Mouse (Mus musculus): Measurements from ENCODE around the gene Gm11077.
A peak's percentile ranks its signal among the peaks of the same experiment; 100 is the strongest.

Gene Gm11077

GRCm38 (mm10) chr6:140729272-140729671 is at the start of gene Gm11077:
Gene Gm11077, plus strand, starts transcription at chr6:140729284.
- DNase-seq, result no peak

DNA sequence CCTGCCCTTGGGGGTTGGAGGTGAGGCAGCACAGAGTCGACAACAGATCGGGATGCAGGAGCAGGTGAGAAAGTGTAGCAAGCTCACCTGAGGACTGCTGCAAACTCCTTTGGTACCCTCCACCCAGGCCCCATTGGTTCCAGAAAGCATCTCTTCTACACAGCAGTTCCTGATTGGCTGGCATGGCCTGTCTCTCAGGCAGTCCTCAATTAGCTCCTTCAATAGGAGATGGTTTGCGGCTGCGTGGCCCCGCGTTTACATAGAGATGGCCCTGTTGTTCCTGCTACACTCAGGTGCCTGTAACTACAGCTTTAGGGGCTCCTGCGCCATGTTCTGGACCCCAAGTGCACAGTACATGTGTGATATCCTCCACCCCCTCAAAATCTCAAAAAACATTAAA is 48.4 kb upstream of the Gm11077 start:
- no peak for DNase-seq

DNA sequence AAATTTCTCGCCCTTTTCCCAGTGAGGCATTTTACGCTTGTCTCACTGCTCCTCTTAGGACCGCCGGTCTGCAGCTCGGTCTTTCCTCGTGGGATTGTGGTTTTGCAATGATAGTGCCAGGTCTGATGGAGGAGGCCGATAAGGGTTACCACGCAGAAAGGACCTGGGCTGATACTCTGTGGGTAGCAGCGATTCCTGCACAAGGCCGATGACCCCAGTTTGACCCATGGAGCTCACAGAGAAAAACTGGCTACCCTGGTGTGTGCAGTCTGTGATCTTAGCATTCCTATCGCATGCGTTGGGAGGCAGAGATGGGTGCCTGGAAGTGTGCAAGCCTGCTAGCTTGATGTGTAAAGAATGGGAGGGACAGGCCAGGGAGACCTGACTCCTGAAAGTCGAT is 46.3 kb upstream of the Gm11077 start:
- no peak for DNase-seq

- no peak for DNase-seq
Observed at GRCm38 (mm10) chr6:140684403-140684802, 44.7 kb upstream of the Gm11077 start.

DNA sequence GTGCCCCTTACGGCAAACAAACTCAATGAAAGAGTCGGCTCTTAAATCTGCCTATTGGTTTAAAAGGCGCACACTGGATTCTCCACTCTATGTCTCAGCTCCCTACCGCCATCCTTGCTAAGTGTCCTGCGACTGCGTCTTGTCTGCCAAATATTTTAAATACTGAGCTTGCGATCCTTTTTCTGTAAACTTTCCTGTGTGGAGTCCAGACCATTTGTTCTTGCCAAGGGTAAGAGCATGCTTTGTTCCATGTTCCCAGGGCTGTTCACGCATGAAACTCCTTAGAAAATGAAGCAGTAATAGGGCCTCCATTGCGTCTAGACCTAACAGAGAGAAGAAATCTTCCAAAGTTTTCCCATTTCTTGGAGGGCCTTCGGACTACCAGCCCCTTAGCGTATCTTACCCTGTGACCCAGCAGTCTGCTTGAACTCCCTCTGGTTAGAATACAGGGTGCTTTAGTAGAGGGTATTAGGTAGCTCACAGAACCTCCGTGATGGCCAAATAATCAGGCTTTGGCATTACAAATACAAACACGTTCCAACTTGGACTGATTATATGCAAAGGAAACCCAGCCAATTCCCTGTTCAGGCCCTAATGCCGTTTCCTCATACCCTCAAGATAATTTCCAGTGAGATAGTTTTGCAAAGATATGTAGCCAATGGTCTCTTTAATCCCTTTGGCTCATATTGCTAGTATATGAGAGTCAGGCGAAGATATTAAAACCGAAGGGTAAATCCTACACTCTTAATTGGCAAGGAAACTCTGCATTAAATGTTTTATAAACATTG is 39.3 kb upstream of the Gm11077 start:
- DNase-seq, result peak; percentile 48

GRCm38 (mm10) chr6:140692160-140692559 is 36.9 kb upstream of the Gm11077 start:
- no peak for DNase-seq

GRCm38 (mm10) chr6:140696192-140696879 is 32.7 kb upstream of the Gm11077 start:
- no peak for DNase-seq

GRCm38 (mm10) chr6:140697994-140698393 is 31.1 kb upstream of the Gm11077 start:
- DNase-seq, result no peak

DNA sequence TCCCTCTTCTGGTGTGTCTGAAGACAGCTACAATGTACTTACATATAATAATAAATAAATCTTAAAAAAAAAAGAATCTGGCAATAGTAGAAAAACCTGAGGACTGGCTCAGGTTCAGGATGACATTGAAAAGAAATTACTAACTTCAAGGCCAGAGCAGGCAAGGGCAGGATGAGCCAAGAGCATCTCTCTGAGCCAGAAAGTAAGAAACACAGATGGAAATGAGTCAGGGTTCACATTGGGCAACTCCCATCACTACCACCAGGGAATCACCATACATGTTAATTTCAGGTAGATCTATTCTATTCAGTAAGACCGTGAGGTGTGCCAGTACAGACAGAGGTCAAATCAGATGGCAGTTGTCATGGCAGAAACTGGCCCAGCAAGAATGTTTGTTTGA is 30.5 kb upstream of the Gm11077 start:
- DNase-seq, result no peak

DNA sequence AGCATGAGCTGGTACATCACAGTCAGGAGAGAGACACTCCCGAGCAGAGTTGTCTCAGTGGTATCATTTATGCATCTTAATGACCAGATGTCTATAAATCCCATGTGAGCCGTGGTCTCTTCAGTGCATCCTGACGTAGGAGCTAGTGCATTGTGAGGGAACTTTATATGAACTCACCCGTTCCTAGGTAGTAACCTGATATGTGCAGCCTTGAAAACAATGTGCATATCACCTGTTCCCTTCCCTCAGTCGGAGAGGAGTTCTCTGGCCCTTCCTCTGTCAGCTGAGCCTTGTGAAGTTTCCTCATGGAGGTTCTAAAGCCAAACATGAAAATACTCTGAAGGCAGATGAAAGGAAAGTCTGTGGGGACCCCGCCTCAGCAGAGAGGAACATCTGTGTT is 27.8 kb upstream of the Gm11077 start:
- DNase-seq, result no peak

GRCm38 (mm10) chr6:140705132-140705531 is 24.0 kb upstream of the Gm11077 start:
- no peak for DNase-seq

- DNase-seq, result no peak
Observed at GRCm38 (mm10) chr6:140706056-140706455, 23.0 kb upstream of the Gm11077 start.

- DNase-seq, result no peak
Observed at GRCm38 (mm10) chr6:140708059-140708458, 21.0 kb upstream of the Gm11077 start.

DNA sequence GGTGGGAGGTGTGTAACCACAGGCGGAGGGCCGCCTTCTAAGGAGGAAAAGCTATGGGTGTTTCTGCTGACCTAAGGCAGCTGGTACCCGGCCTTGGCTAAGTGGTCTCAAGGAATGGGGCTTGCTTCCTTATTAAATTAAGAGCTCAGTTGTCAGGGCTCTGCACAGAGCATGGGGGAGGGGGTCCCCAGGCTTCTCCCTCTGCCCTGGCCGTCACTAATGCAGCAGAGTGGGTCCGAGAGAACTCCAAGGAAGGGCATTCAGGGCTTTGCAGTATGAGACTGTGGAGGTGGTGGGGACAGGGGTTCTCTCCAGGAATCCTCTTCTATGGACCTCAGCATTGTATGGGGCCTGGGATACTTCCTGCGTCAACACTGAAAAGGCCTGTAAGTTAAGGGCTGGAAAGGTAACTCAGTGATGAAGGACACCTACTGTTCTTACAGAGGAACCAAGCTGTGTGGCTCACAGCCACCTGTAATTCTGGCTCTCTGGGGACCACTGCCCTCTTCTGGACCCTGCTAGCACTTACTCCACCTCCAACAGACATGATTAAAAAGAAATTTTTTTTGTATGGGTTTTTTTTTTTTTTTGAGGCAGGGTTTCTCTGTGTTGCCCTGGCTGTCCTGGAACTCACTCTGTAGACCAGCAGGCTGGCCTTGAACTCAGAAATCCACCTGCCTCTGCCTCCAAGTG is 19.5 kb upstream of the Gm11077 start:
- DNase-seq, result no peak

- DNase-seq, result peak; percentile 78
Observed at GRCm38 (mm10) chr6:140712754-140713153, 16.3 kb upstream of the Gm11077 start.

- DNase-seq, result peak; percentile 81
Observed at GRCm38 (mm10) chr6:140714905-140715365, 14.1 kb upstream of the Gm11077 start.

DNA sequence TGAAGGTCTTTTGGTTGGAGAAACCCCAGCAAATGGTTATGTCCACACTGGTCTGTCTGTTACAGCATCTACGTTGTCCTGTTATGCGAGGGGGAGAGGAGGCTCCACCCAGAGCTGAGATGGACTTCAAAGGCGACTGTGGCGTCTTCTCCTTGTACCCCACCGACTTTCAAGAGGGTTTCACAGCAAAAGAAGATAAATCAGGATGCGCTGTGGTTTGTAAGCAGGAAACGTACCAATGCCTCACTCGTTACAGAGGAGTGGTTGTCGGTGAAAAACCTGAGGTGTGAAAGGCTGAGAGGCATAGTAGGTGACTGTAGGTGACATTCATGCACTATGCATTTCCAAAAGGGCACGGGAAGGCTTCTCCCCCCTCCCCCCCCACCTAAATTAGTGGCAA is 7.0 kb upstream of the Gm11077 start:
- no peak for DNase-seq

- no peak for DNase-seq
Observed at GRCm38 (mm10) chr6:140730669-140731401, 1.8 kb downstream of the Gm11077 start.

DNA sequence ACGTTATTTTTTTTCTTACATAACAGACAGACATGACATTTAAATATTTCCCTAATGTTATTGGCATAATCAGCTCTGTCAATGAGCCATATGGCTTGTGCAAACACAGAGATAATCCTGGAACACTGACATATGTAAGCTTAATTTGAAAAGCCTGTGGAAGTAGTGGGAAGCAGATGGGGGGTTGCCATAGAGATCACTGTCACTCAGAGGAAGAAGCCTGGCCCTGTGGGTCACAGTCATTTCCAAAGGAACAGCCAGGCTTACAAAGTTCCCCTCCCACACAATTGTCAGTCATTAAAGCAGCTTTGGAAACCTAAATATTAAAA is 2.3 kb downstream of the Gm11077 start:
- DNase-seq, result peak; percentile 35

DNA sequence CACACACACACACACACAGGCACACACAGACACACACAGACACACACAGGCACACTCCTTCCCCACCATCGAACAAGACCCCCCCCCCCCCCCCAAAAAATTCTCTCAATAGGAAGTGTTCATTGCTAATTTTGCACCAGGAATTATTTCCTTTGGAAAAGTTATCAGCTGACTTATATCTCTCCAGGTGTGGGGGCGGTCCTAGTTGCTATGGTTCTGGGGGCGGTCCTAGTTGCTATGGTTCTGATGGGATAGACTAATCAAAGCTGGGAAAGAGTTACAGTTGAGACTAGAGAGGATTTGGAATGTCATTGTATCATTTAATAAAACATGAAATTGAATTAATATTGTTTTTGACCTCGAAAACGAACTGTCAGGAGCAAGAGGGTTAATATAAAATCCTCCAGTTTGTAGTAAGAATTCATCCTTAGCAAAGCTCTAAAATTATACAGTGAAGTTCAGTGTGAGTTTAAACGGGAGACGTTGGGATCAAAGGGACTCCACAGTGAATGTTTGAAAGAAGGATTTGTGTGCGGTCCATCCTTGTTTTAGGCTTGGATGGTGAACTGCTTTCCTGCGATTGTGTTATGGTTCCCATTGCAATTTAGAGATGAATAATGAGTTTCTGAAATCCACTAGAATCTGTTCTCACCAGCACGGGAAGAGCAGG is 4.0 kb downstream of the Gm11077 start:
- no peak for DNase-seq

DNA sequence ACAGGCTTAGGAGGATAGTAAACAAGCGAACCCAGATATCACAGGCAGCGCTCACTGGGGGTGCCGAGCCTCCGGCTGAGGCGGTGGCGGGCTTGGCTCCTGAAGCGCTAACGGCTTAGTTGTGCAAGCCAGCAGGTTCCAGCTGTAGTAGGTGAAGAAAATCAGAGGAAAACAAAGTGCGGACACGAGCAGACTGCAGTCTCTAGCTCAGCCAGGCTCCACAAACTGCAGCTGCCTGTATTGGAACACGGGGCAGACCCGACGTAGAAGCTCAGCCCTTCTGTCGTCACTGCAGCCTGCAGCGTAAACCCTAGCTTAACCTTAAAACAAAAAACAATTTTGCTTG is 4.5 kb downstream of the Gm11077 start:
- DNase-seq, result no peak

DNA sequence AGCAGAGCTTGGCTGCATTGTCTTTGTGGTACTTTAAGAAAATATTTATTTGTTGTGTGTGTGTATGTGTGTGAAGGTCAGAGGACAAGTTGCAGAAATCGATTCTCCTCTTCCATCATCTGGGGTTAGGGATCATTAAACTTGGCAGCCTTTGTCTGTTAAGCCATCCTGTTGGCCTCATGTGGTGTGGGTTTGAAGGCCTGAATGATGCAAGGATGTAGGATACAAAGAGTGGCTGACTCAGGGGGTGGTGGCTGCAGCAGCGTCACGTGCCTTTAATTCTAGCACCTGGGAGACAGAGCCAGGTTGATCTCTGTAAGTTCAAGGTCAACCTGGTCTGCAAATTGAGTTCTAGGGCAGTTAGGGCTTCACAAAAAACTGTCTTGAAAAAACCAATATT is 16.5 kb downstream of the Gm11077 start:
- no peak for DNase-seq

GRCm38 (mm10) chr6:140747591-140747990 is 18.5 kb downstream of the Gm11077 start:
- no peak for DNase-seq
